Mouse (Mus musculus): ENCODE data around the gene Ift81. TPM values are rescaled to one million over a fixed set of nuclear protein-coding genes. Genes with fewer than 3 reads are reported as not detected.

Gene Ift81
- total RNA-seq, 1 experiment = 7.4 TPM

- no peaks in the 10 kb centered on the region for H3K36me3 ChIP-seq (ENCODE audit: control insufficient read depth, insufficient read depth, low read length, poor library complexity, severe bottlenecking)
- no peak for TF ChIP-seq MAFK (IDR thresholded peaks at IDR 0.05; ENCODE audit: insufficient read depth, low read depth, low read length)
- no peak for TF ChIP-seq HCFC1 (IDR thresholded peaks at IDR 0.05; ENCODE audit: borderline replicate concordance, insufficient read depth, low read length)
- TF ChIP-seq CHD2 (IDR thresholded peaks at IDR 0.05; ENCODE audit: low read depth, low read length) = no peak
- no peak for TF ChIP-seq ZC3H11A (IDR thresholded peaks at IDR 0.05; ENCODE audit: borderline replicate concordance, low read depth, low read length)
- no peak for TF ChIP-seq ZNF384 (IDR thresholded peaks at IDR 0.05; ENCODE audit: low read depth, low read length)
- H3K4me3 ChIP-seq (ENCODE audit: insufficient read depth in 1 of 2, low read depth in 1 of 2, low read length in 2 of 2, poor library complexity in 1 of 2, severe bottlenecking in 1 of 2) = no peak overlapping the region
- no peak overlapping the region for H3K27ac ChIP-seq (ENCODE audit: insufficient read depth, low read depth, low read length, poor library complexity, severe bottlenecking)
- in situ Hi-C loops (cut with MboI; ENCODE audit: low sequenced_read_pairs in 2 of 2, unreplicated experiment in 2 of 2) = no loop called here
- no peak for DNase-seq (ENCODE audit: low read depth, low spot score)
- no peak overlapping the region for H3K9ac ChIP-seq (ENCODE audit: insufficient read depth, low read depth, low read length, poor library complexity, severe bottlenecking)
- H3K9me3 ChIP-seq (ENCODE audit: control insufficient read depth, insufficient read depth, low read depth, low read length) = no peaks in the 10 kb centered on the region
- H3K4me1 ChIP-seq (ENCODE audit: control insufficient read depth in 2 of 2, insufficient read depth in 2 of 2, low read length in 2 of 2, poor library complexity in 1 of 2) = peaks cover 21 to 35% of the 10 kb centered on the region in 2 experiments
Observed at GRCm38 (mm10) chr5:122521130-122521473, 93.2 kb downstream of the Ift81 start.

- Histone ChIP-seq H3K4me1 (ENCODE audit: control insufficient read depth in 2 of 2, insufficient read depth in 2 of 2, low read length in 2 of 2, poor library complexity in 1 of 2) (peaks cover 20 to 37% of the 10 kb centered on the region in 2 experiments), H3K9ac (ENCODE audit: insufficient read depth, low read depth, low read length, poor library complexity, severe bottlenecking) (no peak overlapping the region), H3K4me3 (ENCODE audit: insufficient read depth in 1 of 2, low read depth in 1 of 2, low read length in 2 of 2, poor library complexity in 1 of 2, severe bottlenecking in 1 of 2) (no peak overlapping the region), H3K36me3 (ENCODE audit: control insufficient read depth, insufficient read depth, low read length, poor library complexity, severe bottlenecking) (no peaks in the 10 kb centered on the region), H3K9me3 (ENCODE audit: control insufficient read depth, insufficient read depth, low read depth, low read length) (no peaks in the 10 kb centered on the region), H3K27ac (ENCODE audit: insufficient read depth, low read depth, low read length, poor library complexity, severe bottlenecking) (no peak overlapping the region)
- in situ Hi-C loops (cut with MboI; ENCODE audit: low sequenced_read_pairs in 2 of 2, unreplicated experiment in 2 of 2) = no loop called here
- DNase-seq (ENCODE audit: low read depth, low spot score) = no peak
- TF ChIP-seq ZNF384 (IDR thresholded peaks at IDR 0.05; ENCODE audit: low read depth, low read length) (no peak), ZC3H11A (IDR thresholded peaks at IDR 0.05; ENCODE audit: borderline replicate concordance, low read depth, low read length) (no peak), HCFC1 (IDR thresholded peaks at IDR 0.05; ENCODE audit: borderline replicate concordance, insufficient read depth, low read length) (no peak), CHD2 (IDR thresholded peaks at IDR 0.05; ENCODE audit: low read depth, low read length) (no peak), MAFK (IDR thresholded peaks at IDR 0.05; ENCODE audit: insufficient read depth, low read depth, low read length) (no peak)
Observed at GRCm38 (mm10) chr5:122520254-122521129, 93.8 kb downstream of the Ift81 start.

GRCm38 (mm10) chr5:122519043-122519660 lies 95.2 kb downstream of the Ift81 start:
- no peak overlapping the region for H3K27ac ChIP-seq (ENCODE audit: insufficient read depth, low read depth, low read length, poor library complexity, severe bottlenecking)
- H3K9me3 ChIP-seq (ENCODE audit: control insufficient read depth, insufficient read depth, low read depth, low read length) = no peaks in the 10 kb centered on the region
- in situ Hi-C loops (cut with MboI; ENCODE audit: low sequenced_read_pairs in 2 of 2, unreplicated experiment in 2 of 2) = no loop called here
- no peaks in the 10 kb centered on the region for H3K36me3 ChIP-seq (ENCODE audit: control insufficient read depth, insufficient read depth, low read length, poor library complexity, severe bottlenecking)
- no peak overlapping the region for H3K4me3 ChIP-seq (ENCODE audit: insufficient read depth in 1 of 2, low read depth in 1 of 2, low read length in 2 of 2, poor library complexity in 1 of 2, severe bottlenecking in 1 of 2)
- TF ChIP-seq ZNF384 (IDR thresholded peaks at IDR 0.05; ENCODE audit: low read depth, low read length) (no peak), CHD2 (IDR thresholded peaks at IDR 0.05; ENCODE audit: low read depth, low read length) (no peak), HCFC1 (IDR thresholded peaks at IDR 0.05; ENCODE audit: borderline replicate concordance, insufficient read depth, low read length) (no peak), MAFK (IDR thresholded peaks at IDR 0.05; ENCODE audit: insufficient read depth, low read depth, low read length) (no peak), ZC3H11A (IDR thresholded peaks at IDR 0.05; ENCODE audit: borderline replicate concordance, low read depth, low read length) (no peak)
- H3K4me1 ChIP-seq (ENCODE audit: control insufficient read depth in 2 of 2, insufficient read depth in 2 of 2, low read length in 2 of 2, poor library complexity in 1 of 2) = peaks cover 18 to 36% of the 10 kb centered on the region in 2 experiments
- no peak for DNase-seq (ENCODE audit: low read depth, low spot score)
- H3K9ac ChIP-seq (ENCODE audit: insufficient read depth, low read depth, low read length, poor library complexity, severe bottlenecking) = no peak overlapping the region

GRCm38 (mm10) chr5:122518247-122518646 lies 96.1 kb downstream of the Ift81 start:
- no peaks in the 10 kb centered on the region for H3K36me3 ChIP-seq (ENCODE audit: control insufficient read depth, insufficient read depth, low read length, poor library complexity, severe bottlenecking)
- no peak for DNase-seq (ENCODE audit: low read depth, low spot score)
- no peaks in the 10 kb centered on the region for H3K9me3 ChIP-seq (ENCODE audit: control insufficient read depth, insufficient read depth, low read depth, low read length)
- no peak overlapping the region for H3K4me3 ChIP-seq (ENCODE audit: insufficient read depth in 1 of 2, low read depth in 1 of 2, low read length in 2 of 2, poor library complexity in 1 of 2, severe bottlenecking in 1 of 2)
- in situ Hi-C loops (cut with MboI; ENCODE audit: low sequenced_read_pairs in 2 of 2, unreplicated experiment in 2 of 2) = no loop called here
- H3K4me1 ChIP-seq (ENCODE audit: control insufficient read depth in 2 of 2, insufficient read depth in 2 of 2, low read length in 2 of 2, poor library complexity in 1 of 2) = peaks cover 13 to 35% of the 10 kb centered on the region in 2 experiments; a peak in 3 of 4 replicates
- H3K27ac ChIP-seq (ENCODE audit: insufficient read depth, low read depth, low read length, poor library complexity, severe bottlenecking) = no peak overlapping the region
- H3K9ac ChIP-seq (ENCODE audit: insufficient read depth, low read depth, low read length, poor library complexity, severe bottlenecking) = no peak overlapping the region
- TF ChIP-seq CHD2 (IDR thresholded peaks at IDR 0.05; ENCODE audit: low read depth, low read length) (no peak), MAFK (IDR thresholded peaks at IDR 0.05; ENCODE audit: insufficient read depth, low read depth, low read length) (peak; percentile 55; the same call in 1 of the 2 replicates), HCFC1 (IDR thresholded peaks at IDR 0.05; ENCODE audit: borderline replicate concordance, insufficient read depth, low read length) (no peak), ZNF384 (IDR thresholded peaks at IDR 0.05; ENCODE audit: low read depth, low read length) (0 out of 2 replicates have a peak, but pooled peaks have one; percentile 32)
